Mouse (Mus musculus) erythroid progenitor cell, adult 5-6 weeks (primary cell): ENCODE data around the gene Slc9a3r1. TPM values are rescaled to one million over a fixed set of nuclear protein-coding genes. Genes with fewer than 3 reads are reported as not detected.

Source experiments
- ATAC-seq: replicated peaks from 2 replicates; pipeline ENCODE4 v1.8.0; 2016; ENCODE audit warnings: moderate number of reproducible peaks, mild to moderate bottlenecking, moderate TSS enrichment, inconsistent platforms; ENCODE audit not compliant: poor library complexity, low FRiP score, severe bottlenecking
- total RNA-seq, 2 experiments: library from RNA; stranded (forward) in 1 of 2; stranded (reverse) in 1 of 2; fragments of 150-400 nt in 1 of 2; fragments of 186-747, 209-891 nt in 1 of 2; gene quantifications; 2 replicates each; pipeline versions ENCODE4 v1.2.3 to v1.2.4; 2015 to 2017; ENCODE audit warnings: low replicate concordance in 2 of 2

The Slc9a3r1 gene
- 15.1 and 16.8 TPM in 2 replicates for total RNA-seq (2015; ENCODE audit: low replicate concordance)
- 13.1 and 13.7 TPM in 2 replicates for total RNA-seq (2017; ENCODE audit: low replicate concordance)

DNA sequence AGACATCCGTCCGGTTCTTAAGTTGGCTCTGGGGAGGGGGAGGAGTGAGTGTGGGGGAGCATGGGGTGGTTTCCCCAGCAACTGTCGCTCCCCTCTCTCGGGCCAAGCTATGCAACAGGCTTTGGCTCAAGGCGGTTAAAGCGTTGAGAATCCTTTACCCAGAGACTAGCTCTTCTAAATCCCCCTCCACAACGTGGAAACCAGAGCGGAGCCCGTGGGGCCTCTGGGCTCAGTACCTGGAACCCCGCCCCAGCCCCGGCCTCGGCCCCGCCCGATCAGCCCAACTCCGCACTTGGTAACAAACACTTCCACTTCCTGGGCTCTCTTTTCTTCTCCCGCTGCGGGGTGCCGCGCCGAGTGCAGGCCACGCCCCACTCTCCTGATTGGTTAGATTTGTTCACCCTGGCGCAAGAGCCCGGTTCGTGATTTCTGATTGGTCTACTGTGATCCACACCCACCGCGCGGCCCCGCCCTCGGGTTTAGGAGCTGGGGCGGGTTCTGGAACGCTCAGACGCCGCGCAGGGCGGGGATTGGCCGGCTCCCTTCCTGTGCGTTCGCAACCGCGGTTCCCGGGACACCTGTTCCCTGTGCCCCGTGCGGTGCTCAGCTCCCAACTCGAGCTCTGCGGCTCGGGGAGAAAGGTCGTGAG lies at the start of gene Slc9a3r1:
Gene Slc9a3r1 (plus strand): TSS at position 510 of the 649 bp plus-strand sequence.
- ATAC-seq = peak; percentile 94

GRCm38 (mm10) chr11:115119409-115119808 lies 43.7 kb upstream of the Slc9a3r1 start:
- no peak for ATAC-seq

DNA sequence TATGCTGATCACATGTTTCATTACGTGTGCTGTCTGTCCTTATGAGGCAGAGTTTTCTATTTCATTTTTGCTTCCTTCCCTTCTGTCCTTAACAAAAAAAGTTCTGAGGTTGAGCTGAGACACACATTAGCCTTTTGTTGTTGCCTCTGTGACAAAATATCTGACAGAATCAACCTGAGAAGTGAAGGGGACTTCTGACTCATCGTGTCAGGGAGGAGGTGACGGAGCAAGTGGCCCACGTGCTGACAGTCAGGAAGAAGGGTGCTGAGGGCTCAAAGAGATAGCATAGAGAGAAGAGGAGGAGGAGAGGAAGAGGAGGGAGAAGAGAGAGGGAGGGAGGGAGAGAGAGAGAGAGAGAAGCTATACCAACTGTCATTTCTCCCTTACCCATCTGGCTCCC lies 34.7 kb upstream of the Slc9a3r1 start:
- no peak for ATAC-seq

DNA sequence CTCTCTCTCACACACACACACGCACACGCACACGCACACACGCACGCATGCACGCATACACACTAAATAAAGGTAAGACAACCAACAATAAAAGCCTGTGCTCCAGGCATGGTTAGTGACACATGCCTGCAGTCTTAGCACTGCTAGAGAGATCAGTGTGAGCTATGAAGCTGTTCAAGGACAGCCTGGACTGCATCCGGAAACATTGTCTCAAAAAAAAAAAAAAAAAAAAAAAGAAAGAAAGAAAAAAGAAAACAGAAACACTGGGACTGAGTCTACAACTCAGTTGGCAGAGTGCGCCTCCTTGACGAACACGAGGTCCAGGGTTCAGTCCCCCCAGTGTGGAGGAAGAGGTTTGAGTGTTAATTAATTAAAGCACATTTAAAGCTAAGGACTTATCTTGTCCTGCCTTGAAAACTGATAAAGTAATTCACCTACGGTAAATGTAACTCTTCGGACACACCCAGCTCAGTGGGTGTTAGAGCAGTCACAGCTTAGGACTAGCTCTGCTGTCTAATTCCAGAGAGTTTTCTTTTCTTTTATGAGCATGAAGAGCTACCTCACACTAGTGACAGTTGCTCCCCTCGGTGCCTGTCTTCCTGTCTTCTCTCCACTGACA lies 33.5 kb upstream of the Slc9a3r1 start:
- no peak for ATAC-seq

DNA sequence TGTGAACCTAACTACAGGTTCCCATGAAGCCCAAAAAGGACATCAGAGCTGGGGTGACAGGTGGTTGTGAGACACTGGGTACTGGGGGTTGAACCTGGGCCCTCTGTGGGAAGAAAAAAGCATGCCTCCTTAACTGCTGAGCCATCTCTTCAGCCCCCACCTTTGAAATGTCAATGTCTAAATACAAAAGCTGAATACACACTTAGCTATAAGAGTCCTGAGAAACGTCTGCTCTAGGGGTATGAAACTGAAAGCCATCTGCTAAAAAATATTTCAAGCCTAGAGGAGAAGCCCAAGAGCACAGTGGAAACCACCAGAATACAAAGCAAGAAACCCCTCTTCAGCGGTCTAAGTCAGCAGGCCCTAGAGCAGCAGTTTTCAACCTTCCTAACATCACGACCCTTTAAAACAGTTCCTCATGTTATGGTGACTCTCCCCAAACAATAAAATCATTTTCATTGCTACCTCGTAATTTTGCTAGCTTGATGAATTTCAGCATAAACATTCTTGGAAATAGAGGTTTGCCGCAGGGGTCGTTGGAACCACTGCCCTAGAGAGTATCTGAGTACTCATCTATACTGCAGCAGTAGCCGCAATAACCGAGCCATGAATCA lies 31.3 kb upstream of the Slc9a3r1 start:
- ATAC-seq = no peak

- no peak for ATAC-seq
Measured at GRCm38 (mm10) chr11:115133800-115134199, 29.3 kb upstream of the Slc9a3r1 start, which contains the start of gene Cd300lf. TSS of gene Cd300lf (minus strand) at chr11:115133992.

- ATAC-seq = no peak
Measured at GRCm38 (mm10) chr11:115138597-115139262, 24.4 kb upstream of the Slc9a3r1 start.

- no peak for ATAC-seq
Measured at GRCm38 (mm10) chr11:115141970-115142369, 21.2 kb upstream of the Slc9a3r1 start.

DNA sequence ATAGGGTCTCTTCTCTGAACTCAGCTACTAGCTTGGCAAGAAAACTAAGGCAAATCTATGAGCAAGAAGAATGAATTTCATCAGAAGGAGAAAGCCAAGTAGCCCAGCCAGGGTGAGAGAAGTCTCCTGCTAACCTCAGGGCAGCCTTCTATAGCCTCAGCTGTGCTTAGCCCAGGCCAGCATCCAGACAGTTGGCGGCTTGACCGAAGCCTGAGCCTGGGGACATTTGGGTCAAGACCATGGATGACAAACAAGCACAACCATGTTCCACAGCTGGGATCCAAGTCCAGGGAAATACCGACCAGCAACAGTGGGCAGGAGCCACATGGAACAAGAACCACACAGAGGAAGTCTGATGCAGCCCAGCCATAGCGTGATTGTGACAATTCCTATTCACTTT lies 15.3 kb upstream of the Slc9a3r1 start:
- no peak for ATAC-seq

- no peak for ATAC-seq
Measured at GRCm38 (mm10) chr11:115150741-115151254, 12.3 kb upstream of the Slc9a3r1 start.

DNA sequence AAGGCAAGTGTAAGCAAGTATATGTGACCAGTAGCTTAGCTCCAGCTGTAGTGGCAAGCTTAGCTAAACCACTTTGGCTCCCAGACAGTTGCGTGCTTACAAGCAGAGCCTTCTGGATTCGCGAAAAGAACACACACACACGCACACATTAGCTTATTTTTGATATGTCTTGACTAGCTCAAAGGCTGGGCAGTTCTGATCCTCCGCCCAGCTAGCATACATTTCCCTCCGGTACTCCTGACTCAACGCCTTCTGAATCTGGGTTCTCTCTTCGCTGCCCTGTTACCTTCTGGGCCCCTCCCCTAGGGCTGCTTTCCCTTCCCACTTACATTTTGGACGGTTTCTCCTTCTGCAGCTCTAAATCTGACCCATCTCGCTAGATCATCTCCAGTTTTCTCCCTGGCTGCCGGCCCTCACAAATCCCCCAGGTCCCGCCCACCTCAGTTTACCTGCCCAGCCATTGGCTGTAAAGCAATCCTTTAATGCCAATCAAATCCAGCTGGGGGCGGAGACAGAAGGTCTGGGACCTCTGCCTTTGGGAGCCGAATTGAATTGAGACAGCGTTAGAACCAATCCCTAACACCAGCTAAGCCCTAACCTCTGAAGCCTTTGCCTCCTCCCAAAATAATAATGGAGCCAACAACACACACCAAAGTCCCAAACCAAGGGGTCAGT lies 11.2 kb upstream of the Slc9a3r1 start:
- no peak for ATAC-seq

DNA sequence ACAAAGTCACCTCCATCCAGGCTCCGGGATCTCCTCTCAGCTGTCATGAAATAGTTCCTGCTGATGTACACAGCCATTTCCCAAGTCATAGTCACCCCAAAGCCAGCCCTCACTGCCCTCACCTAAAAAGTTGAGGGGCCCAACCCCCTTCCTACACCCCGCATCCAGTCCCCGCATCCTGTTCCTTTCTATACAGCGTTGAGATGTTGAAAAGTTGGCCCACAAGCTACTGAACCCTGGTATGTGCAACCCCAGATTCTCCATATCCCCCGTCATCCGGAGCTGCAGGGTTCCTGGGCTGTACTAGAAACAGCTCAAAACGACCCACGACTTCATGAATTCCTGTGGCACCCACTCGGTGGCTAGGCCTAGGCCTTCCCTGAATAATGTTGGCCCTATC lies 10.1 kb upstream of the Slc9a3r1 start:
- no peak for ATAC-seq

DNA sequence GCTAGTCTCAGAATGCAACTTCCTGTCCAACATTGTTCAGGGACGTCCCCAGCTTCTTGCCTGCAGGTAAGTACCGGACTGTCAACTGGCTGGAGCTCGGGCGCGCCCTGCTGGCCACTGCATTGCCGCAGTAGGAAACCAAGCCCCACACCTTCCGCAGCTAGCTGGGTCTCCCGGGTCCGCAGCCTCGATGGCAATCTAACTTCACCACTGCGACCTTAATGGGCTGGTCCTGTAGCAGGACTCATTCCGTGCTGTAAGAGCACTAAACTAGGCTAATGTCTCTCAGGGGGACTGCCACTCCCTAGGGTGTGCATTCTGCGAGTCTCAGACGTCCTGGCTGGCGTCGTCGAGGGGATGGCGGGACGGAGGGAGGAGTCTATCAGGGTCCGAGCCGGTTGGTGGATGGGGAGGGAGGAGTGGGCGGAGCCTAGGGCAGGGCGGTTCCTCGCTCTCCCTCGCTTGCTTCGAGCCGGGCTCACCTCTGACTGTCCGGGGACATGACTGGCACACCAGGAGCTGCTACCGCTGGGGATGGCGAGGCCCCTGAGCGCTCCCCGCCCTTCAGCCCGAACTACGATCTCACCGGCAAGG lies 9.3 kb upstream of the Slc9a3r1 start:
- peak; percentile 74 for ATAC-seq

GRCm38 (mm10) chr11:115155053-115155634 lies 8.0 kb upstream of the Slc9a3r1 start:
- ATAC-seq = no peak

- ATAC-seq = no peak
Measured at GRCm38 (mm10) chr11:115157933-115158719, 5.0 kb upstream of the Slc9a3r1 start.

DNA sequence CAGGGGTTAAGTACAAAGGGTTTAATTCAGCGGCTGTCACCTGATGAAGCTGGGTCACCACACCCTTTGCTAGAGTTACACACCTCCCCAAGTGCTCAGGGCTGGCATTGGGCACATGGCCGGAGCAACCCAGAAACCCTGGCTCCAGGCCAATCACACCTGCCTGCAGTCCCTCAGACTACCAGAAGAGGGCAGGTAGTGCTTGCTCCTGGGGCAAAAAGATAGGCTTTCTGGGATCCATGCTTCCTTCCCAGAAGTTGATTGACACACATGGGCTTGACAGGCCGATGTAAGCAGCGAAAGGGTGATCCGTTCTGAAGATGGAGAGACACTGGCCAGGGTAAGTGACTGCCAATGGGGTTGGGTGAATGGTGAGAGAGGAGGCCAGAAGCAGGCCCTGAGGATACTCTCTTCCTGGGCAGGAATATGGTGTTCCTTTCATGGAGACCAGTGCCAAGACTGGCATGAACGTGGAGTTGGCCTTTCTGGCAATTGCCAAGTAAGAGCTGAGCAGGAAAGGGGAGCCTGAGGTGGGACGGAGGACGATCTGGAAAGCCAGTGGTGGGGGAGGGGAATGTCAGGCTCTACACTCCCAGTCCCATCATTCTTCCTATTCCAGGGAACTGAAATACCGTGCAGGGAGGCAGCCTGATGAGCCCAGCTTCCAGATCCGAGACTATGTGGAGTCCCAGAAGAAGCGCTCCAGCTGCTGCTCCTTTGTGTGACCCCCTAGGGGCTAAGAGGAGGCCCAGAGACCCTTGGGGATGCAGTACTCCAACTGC lies 2.9 kb upstream of the Slc9a3r1 start:
- no peak for ATAC-seq

DNA sequence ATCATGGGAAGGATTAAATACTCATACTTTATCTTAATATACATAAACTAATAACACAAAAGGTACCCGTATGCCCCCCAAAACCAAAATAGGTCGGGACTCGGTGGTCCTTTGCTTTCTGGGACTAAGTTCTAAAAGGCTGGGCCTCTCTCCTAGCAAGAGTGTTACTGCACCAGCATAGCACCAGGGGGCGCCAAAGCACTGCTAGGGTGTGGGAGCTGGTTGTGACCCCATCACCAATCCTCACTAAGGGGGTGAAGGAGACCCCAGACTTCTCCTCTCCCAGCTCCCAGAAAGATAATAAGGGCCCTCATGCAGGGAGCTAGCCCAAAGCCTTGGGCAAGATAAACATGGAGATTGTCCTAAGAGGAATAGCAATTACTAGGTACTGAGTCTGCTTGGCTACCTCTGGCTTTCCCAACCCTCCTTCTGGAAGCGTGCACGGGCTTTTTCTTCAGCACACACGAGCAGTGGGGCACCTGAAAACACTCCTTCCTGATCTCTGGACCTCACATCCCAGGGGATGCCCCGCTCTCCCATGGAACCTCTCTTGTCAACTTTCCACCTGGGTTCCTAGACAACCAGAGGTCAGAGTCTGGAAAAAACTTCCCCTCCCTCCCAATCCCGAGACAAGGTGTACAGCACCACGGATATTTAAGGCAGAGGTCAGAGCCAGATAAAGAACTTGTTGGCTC lies 2.1 kb upstream of the Slc9a3r1 start:
- ATAC-seq = no peak
